Mouse (Mus musculus) heart, adult 2 months (tissue): ENCODE data around the gene Plb1.

Source experiments
- CTCF ChIP-seq: fragments of 200-600 bp; IDR thresholded peaks from 2 replicates; pipeline ENCODE4 v1.8.1; 2022; ENCODE audit warnings: antibody characterized with exemption, mild to moderate bottlenecking, moderate library complexity
- EP300 ChIP-seq: fragments of 200-500 bp; IDR thresholded peaks from 2 replicates; pipeline ENCODE4 v1.6.1; 2011; ENCODE audit warnings: low read depth, low read length, control low read depth; ENCODE audit not compliant: insufficient read depth

DNA sequence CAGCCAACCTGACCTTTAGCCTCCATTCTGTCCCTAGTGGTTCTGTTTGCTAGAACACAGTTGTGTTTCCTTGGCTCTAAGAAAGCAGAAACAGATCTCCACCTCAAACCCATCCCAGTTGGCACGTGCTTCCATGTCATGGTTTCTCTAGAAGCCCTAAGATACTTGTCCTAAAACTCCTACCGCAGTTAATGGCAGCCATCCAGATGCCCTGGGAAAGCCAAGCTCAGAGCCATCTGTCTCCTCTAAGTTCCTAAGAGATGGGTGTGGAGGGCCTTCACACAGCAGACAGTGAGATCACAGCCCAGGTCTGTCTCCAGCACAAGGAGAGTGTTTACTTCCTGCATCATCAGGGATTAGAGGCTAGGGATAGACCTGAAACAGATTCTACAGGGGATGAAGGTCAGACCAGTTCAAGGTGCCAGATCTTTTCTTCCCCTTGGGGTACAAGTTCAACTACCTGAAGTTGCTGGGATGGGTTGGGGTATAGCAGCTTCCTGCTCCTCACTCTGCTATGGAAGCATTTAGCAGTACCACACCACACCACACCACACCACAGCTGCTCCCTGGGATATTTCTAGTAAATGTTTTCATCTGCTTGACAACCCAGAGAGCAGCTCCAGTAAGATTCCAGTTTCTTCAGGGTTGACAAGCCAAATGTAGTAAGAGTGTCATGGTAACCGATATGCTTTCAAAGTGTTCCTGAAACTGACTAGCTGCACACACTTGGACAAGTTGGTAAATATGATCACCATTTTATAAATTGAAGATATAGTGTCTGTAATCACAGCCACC, 129.1 kb downstream of the Plb1 start:
- TF ChIP-seq CTCF (no peak), EP300 (no peak)
